Mouse (Mus musculus) Patski (cell line): ENCODE measurements around the gene Zzz3. TPM values are rescaled to one million over a fixed set of nuclear protein-coding genes. Genes with fewer than 3 reads are reported as not detected.

Experiments used
- ATAC-seq: fragments of 100-300 bp; one replicate; pipeline ENCODE4 v1.8.0; 2021
- CTCF ChIA-PET: fragments of 350-600 bp; sonication (Branson Sonifier 250); formaldehyde crosslinking; loops from one replicate; lab custom pipeline; 2022; ENCODE audit warnings: inconsistent platforms; lab: Charles Lee
- POLR2A ChIA-PET: fragments of 350-600 bp; sonication (Branson Sonifier 250); formaldehyde crosslinking; loops from one replicate; lab custom pipeline; 2022; ENCODE audit warnings: antibody characterized with exemption, inconsistent platforms; lab: Charles Lee
- DNase-seq: peaks from one replicate; pipeline ENCODE4 v3.0.0-alpha.2; 2011; ENCODE audit warnings: low read depth, low spot score
- H3K27me3 ChIP-seq: fragments of 371-371 bp; one replicate; pipeline ENCODE4 v1.5.1; 2021
- CTCF ChIP-seq: fragments of 100-300 bp; IDR thresholded peaks from one replicate; pipeline ENCODE4 v1.5.1; 2021
- in situ Hi-C: fragments of 300-500 bp; cut with MboI; formaldehyde crosslinking; loops from 3 replicates; pipeline ENCODE4 v1.11.1; 2018; ENCODE audit warnings: low pct_unique_long_range_greater_than_20kb, mixed read lengths
- polyA plus RNA-seq: library from polyadenylated mRNA; unstranded; gene quantifications from one replicate; pipeline ENCODE4 v1.2.3, GENCODE M21; 2021

Gene Zzz3
- 63.4 TPM for polyA plus RNA-seq

GRCm38 (mm10) chr3:152395350-152396277 is at the start of gene Zzz3:
Gene Zzz3 (plus strand): TSS chr3:152395473.
- DNase-seq (peak; percentile 74), ATAC-seq (peak; percentile 91)
- ChIA-PET CTCF (interaction anchor here (0.6 to 5.6 kb wide), 26 partner anchors 8 to 361 kb away, joined by 3 to 44 read pairs (median 5); no protein-coding TSS in a partner anchor), POLR2A (interaction anchor here (0.6 to 2.3 kb wide), 16 partner anchors 10 to 354 kb away, joined by 3 to 8 read pairs (median 3); no protein-coding TSS in a partner anchor)
- in situ Hi-C loops = loop anchor here (5.0 to 10.0 kb wide), 2 partner anchors 79 to 322 kb away; no protein-coding TSS in a partner anchor
- H3K27me3 ChIP-seq = no peaks in the 10 kb centered on the region
- no peak for TF ChIP-seq CTCF

DNA sequence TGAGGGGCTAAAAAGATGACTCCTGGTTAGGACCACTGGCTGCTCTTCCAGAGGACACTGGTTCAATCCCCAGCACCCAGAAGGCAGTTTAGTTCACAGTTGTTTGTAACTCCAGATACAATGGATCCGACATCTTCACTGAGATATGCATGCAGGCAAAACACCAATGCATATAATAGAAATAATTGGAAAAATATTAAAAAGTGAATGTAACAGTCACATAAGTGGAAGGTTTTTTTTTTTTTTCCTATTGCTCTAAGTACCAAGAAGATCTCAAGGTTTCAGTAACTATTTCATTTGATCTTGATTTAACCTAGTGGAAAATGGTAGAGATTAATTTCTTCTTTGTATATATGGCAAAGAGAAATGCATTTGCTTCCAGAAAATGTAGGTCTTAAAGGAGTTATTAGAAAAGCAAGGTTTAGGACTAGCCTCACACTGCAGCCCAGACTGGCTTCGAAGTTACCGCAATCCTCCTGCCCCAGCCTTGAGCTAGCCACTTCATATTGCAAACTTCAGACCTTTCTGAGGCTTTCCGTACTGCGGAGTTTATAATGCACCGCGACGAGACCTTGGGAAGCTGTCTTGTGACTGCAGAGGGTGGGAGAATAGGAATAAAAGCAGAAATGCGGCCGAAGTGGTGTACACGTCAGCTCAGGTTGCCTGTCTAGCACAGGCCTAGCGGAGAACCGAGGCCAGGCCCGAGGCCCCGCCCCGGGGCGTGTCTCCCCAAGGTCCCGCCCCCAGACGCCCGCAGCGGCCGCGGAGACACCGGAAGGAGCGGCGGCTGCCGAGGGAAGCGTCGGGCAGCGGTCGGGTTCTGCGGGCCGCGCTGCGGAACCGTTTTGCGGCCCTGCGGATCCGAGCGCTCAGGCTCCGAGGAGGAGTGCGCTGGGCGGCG is 49.3 kb upstream of the Zzz3 start, which contains the start of gene Usp33:
Usp33 (plus strand) TSS at position 747 of the 901 bp plus-strand sequence.
- ATAC-seq (peak; percentile 99), DNase-seq (peak; percentile 69)
- ChIA-PET CTCF (interaction anchor here (0.8 to 1.3 kb wide), 4 partner anchors 10 to 31 kb away, joined by 3 to 4 read pairs (median 3); no protein-coding TSS in a partner anchor), POLR2A (interaction anchor here (1.4 kb wide), 1 partner anchor 10 kb away, joined by 3 read pairs; no protein-coding TSS in a partner anchor)
- no peak for TF ChIP-seq CTCF
- H3K27me3 ChIP-seq = no peaks in the 10 kb centered on the region
- in situ Hi-C loops = no loop called here

GRCm38 (mm10) chr3:152346633-152347141 is 48.6 kb upstream of the Zzz3 start:
- TF ChIP-seq CTCF = no peak
- in situ Hi-C loops = no loop called here
- ATAC-seq = peak; percentile 22
- DNase-seq = no peak
- CTCF ChIA-PET = interaction anchor here (0.8 to 1.1 kb wide), 2 partner anchors 10 to 32 kb away, joined by 3 read pairs; no protein-coding TSS in a partner anchor
- H3K27me3 ChIP-seq = no peaks in the 10 kb centered on the region
- POLR2A ChIA-PET = interaction anchor here (1.4 kb wide), 1 partner anchor 11 kb away, joined by 3 read pairs; no protein-coding TSS in a partner anchor

GRCm38 (mm10) chr3:152347227-152347626 is 48.0 kb upstream of the Zzz3 start:
- DNase-seq = no peak
- no peaks in the 10 kb centered on the region for H3K27me3 ChIP-seq
- no peak for ATAC-seq
- CTCF ChIA-PET = interaction anchor here (1.1 kb wide), 1 partner anchor 32 kb away, joined by 3 read pairs; no protein-coding TSS in a partner anchor
- TF ChIP-seq CTCF = no peak
- POLR2A ChIA-PET = no interaction called here
- in situ Hi-C loops = no loop called here

DNA sequence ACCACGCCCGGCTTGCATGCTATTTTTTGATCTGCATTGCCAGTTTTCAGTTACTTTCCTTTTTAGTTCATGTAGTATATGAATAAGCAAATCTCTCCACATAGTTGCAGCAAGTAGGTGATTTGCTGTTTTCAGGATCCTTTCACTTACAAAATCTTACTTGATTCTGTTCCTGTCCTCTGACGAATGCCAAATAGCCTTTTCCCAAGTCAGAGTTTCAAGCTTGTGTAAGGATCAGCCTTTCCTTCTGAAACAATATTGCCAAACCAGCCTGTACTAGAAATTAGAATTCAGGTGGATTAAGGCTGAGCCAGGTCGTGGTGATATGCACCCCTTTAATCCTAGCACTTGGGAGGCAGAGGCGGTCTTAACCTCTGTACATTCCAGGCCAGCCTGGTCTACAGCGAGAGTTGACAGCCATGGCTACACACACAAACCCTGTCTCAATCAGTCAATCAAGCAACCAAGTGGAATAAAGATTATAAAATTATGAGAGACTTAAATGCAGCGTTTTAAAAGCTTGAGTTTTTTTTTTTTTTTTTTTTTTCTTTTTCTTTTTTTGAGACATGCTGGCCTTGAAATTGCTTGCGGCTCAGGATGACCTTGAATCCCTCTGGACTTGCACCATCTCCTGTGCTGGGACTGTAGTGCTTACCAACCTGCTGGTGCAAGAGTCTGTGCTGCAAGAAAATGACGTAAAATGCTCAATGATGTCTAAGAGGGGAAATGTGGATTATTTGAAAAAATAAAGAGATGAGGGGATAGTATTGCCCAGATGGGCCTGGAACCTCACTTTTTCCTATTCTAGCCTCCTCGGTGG is 47.1 kb upstream of the Zzz3 start:
- ATAC-seq (no peak), DNase-seq (no peak)
- TF ChIP-seq CTCF = no peak
- in situ Hi-C loops = no loop called here
- H3K27me3 ChIP-seq = no peaks in the 10 kb centered on the region
- ChIA-PET CTCF (interaction anchor here (0.6 to 1.5 kb wide), 4 partner anchors 33 to 412 kb away, joined by 3 read pairs; no protein-coding TSS in a partner anchor), POLR2A (interaction anchor here (0.6 kb wide), 1 partner anchor 20 kb away, joined by 3 read pairs; no protein-coding TSS in a partner anchor)

GRCm38 (mm10) chr3:152350431-152350830 is 44.8 kb upstream of the Zzz3 start:
- DNase-seq = no peak
- TF ChIP-seq CTCF = no peak
- in situ Hi-C loops = loop anchor here (25.0 kb wide), 1 partner anchor 1562 kb away; the partner anchor contains the start of genes Msh4 and Rabggtb
- POLR2A ChIA-PET = interaction anchor here (0.6 kb wide), 1 partner anchor 260 kb away, joined by 3 read pairs; no protein-coding TSS in a partner anchor
- no peaks in the 10 kb centered on the region for H3K27me3 ChIP-seq
- CTCF ChIA-PET = interaction anchor here (0.8 to 1.5 kb wide), 3 partner anchors 17 to 29 kb away, joined by 3 to 4 read pairs (median 3); no protein-coding TSS in a partner anchor
- ATAC-seq = no peak

DNA sequence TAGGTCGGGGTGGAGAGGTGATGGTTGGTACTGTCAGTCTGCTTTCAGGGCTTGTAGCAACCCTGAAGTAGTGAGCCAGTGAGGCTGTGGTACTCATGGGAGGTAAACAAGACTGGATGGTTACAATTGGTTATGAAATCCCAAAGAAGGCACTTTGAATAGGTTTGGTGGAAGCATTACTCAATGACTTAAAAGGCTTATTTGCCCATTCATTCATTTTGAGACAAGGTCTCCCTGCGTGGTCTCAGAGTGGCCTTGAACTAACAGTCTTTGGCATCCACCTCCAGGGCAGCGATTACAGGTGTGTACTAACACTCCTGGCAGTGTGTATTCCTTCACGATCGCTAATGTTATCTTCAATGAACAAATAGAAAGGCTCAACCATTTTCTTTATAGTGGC is 44.3 kb upstream of the Zzz3 start:
- in situ Hi-C loops = loop anchor here (25.0 kb wide), 1 partner anchor 1561 kb away; the partner anchor contains the start of genes Msh4 and Rabggtb
- CTCF ChIA-PET = interaction anchor here (1.5 kb wide), 1 partner anchor 30 kb away, joined by 3 read pairs; no protein-coding TSS in a partner anchor
- no peak for TF ChIP-seq CTCF
- POLR2A ChIA-PET = no interaction called here
- ATAC-seq (no peak), DNase-seq (no peak)
- H3K27me3 ChIP-seq = no peaks in the 10 kb centered on the region

- ChIA-PET POLR2A (no interaction called here), CTCF (interaction anchor here (0.9 to 1.0 kb wide), 2 partner anchors 25 to 119 kb away, joined by 3 read pairs; no protein-coding TSS in a partner anchor)
- in situ Hi-C loops = loop anchor here (25.0 kb wide), 1 partner anchor 1560 kb away; the partner anchor contains the start of genes Msh4 and Rabggtb
- no peaks in the 10 kb centered on the region for H3K27me3 ChIP-seq
- ATAC-seq (no peak), DNase-seq (no peak)
- TF ChIP-seq CTCF = no peak
Measured at GRCm38 (mm10) chr3:152352289-152352688, 43.0 kb upstream of the Zzz3 start.
